Mouse (Mus musculus) urinary bladder, postnatal 25 days (tissue): ENCODE measurements around the gene Tmem86b.
"Not testable (repeated sequence)": the region's sequence is repeated elsewhere in the genome, so short reads cannot be mapped to it uniquely, and the experiment has no call there.

Source experiments
- DNase-seq: peaks from one replicate; pipeline ENCODE4 v3.0.0; 2022; ENCODE audit warnings: low spot score

Gene Tmem86b

DNA sequence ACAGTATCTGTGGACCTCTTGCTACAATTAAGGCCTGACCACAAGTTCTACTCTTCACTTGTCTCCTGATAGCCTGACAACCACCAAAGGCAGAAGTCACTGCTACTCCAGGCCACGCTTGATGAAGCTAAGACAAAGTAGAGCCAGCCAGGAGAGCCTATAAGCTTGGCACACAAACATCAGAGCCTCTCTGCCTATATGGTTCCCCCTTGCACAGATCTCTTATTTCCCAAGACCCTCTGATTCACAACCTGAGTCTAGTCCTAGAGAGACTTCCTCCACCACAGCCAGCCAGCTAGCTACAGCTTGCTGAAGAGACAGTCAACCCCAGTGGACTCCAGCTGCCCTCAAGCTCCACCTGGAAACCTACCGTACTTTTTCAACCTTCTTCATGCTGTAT lies 16.8 kb upstream of the Tmem86b start:
- no peak for DNase-seq

DNA sequence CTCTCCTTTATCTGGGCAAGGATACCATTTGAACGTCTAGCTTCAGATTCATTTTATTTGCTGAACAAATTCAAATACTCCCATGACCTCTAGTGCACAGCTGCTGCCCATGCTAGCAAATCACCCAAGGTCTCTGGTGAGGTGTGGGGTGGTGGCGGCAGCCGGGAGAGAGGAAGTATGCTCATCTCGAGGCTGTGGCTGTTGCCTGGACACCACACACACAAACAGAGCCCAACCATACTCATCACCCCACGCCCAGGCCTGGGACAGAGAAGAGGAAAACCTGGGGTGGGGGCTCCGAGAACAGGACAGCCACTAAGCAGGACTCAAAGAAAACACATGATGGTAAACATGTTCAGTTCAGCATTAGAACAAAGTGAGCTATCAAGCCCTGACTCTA lies 16.1 kb upstream of the Tmem86b start:
- no peak for DNase-seq

DNA sequence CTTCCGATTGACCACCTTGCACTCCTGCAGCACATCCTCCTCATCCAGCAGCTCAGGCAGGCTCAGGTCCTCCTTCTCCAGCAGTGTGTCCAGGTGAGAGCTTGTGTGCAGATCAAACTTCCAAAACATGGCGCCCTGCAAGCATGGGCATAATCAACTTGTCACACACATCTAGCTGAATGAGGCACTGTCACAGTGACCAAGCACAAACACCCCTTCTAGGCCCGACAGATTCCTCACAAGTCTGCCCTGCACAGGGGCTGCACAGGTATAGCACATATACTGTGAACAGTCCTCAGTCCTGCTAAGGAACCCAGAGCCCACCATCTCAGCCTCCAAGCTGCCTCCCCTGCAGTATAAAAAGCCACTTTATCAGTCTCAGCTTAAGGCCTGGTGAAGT lies 15.6 kb upstream of the Tmem86b start:
- no peak for DNase-seq

DNA sequence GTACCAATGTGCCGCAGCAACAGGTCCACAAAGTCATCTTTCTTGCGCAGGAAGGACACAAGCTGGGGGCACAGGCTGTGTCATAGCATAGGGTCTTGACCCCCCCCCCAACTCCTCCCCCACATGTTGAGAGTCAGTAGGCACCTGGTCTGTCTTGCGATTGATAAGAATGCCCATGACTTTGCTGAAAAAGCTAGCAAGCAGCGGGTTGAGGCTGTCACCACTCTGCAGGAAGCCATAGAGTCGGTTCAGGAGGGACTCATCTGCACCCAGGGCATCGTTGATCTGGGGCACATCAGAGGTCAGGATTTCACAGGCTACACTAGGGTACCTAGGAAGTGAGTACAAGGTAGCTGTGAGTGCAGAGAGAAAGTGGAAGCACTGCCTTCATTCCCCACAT lies 12.0 kb upstream of the Tmem86b start:
- DNase-seq = no peak

DNA sequence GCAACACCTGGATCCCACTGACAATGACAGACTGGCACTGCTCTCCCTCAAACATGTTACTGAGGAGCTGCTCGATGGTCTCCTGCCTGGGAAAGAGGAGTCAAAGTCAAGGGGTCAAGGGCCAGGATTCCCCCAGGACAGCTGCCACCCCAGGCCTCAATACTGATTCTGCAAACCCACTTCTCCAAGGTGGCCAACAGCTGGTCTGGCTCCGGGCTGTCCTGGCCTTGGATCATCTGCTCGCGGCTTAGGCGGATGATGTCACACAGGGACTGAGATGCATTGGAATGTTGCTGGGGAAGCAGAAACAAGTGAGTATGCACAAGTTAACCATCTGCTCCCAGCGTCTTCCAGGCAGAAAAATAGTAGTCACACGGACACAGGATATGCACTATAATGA lies 10.7 kb upstream of the Tmem86b start:
- no peak for DNase-seq

DNA sequence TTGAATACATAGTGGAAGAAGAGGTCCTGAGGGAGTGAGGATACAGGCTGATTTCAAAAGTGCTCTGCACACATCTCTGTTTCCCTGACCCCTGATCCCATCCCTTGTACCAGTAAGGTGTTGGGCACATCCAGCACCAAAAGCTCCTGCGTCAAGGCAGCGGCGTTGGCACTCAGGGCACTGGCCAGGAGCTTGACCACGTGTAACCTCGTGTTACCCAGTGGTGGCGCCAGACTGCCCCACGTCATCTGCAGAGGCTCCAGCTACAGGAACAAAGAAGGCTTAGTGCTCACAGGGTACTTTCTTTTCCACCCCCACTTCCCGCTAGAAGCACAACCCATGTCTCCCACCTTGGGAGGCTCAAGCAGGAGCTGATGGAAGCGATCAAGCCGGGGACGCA lies 9.9 kb upstream of the Tmem86b start:
- DNase-seq = no peak

DNA sequence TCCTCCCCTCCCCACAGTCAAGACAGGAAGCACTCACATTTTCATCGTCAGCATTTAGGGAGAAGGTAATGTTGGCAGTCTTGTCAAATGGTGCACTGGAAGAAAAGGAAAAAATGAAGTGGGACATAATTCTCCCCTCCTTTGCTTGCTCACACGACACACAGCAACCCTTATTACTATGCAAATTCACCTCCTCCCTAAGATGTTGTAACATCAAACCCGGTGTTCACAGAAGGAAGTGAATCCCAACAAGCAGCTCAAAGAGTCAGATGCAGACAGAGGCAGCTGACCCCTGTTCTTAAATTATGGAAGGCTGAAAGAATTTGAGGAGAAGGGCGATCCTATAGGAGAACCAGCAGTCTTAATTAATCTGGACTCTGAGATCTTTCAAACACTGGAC lies 5.0 kb upstream of the Tmem86b start:
- DNase-seq = no peak

DNA sequence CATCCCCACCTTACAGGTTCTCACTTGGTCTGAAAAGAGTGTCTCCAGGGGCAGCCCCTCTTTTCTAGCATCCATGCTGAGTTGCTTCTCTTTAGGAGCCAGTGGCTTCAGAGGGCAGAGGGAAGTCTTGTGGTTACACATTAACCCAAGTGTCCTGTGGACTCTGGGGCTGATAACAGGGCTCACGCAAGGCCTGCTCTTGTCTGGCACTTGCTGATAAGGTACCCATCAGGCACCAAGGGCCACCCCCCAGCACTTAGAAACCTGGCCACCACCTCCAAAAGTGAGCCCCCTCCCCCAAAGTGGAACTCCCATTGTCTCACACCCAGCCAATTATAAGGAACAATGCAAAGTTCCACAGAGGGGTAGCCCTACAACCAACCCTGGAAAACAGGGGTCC lies 1.0 kb downstream of the Tmem86b start:
- no peak for DNase-seq

DNA sequence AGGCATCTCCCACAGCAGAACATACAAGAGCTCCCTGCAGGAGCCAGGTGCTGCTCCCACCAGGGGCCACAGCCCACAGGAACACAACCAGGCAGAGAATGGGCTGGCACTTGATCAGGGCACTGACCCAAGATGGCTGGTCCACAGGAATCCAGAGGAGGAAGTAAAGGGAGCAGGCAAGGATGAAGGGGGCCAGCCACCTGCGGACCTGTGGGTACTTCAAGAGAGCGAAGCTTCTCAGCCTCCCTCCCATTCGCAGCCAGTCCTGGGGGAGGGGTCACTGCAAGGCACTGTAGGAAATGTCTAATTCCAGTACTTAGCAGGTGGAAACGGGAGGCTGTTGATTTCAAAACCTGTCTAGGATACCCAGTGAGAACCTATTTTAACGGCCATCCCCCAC lies 1.6 kb downstream of the Tmem86b start:
- no peak for DNase-seq

DNA sequence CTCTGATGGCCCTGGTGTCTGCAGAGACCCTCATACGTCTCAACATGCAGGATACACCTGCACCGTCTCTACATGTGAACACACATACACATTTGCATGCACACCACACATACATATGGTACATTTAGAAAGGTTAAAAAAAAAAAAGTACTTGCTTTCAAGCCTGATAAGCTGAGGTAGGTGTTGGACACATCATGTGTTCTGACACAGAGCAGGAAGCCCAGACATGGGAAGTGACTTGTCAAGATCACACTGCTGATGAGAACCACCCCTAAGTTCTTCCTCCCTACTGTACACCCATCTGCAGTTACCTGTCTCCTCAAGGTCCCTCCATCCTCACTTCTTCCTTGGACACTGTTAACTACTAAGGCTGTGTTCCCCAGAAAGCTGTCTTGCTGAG lies 5.3 kb downstream of the Tmem86b start:
- DNase-seq = no peak

DNA sequence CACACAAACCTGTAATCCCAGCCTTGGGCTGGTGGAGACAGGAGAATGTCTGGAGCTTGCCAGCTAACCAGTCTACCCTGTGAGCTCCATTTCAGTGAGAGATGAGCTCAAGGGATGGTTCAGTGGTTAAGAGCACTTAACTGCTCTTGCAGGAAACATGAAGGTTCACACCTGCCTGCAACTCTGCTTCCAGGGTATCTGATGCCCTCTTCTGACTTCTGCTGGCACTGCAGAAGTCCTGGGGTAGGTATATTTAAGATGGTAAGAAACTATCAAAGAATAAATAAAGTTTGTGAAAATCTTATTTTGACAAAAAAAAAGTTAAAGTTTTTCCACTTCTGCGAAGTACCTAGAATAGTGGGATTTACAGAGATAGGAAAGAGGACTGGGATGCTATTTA lies 6.9 kb downstream of the Tmem86b start:
- DNase-seq = no peak

DNA sequence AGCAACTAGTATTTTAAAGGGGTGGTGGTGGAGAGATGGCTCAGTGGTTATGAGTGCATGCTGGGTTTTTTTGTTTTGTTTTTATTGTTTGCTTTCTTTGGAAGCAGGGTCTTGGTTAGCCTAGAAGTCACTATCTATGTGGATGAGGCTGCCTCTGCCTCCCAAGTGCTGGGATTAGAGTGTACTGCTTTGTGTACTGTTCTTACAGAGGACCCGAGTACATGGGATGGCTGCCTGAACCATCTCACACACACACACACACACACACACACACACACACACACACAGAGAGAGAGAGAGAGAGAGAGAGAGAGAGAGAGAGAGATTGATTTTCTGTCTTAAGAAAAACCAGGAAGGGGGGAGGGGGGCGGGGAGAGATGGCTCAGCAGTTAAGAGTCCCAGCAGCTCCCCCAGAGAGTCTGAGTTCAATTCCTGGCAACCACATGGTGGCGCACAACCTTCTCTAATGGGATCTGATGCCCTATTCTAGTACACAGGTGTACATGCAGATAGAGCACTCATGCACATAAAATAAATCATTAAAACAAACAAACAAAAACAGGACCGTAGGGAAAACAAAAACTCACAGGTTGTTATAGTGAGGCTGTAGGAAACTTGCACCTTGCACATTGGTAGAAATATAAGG lies 7.6 kb downstream of the Tmem86b start:
- DNase-seq = no peak

DNA sequence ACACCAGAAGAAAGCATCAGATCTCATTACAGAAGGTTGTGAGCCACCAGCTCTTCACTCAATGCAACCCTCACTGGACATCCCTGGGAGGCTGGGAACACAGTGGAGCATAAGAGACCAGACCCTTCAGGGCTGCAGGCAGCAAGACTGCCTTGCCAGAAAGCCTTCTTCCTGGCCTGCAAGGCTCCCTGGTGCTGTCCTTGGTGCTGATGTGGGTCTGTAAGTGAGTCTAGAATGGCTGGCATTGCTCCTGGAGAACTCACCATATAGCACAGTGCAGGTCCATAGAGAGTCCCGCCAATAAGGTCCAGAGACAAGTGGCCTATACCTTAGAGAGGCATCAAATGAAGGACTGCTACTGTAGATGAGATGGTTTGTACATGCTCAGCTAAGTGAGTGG lies 11.2 kb downstream of the Tmem86b start:
- DNase-seq = peak; percentile 19

DNA sequence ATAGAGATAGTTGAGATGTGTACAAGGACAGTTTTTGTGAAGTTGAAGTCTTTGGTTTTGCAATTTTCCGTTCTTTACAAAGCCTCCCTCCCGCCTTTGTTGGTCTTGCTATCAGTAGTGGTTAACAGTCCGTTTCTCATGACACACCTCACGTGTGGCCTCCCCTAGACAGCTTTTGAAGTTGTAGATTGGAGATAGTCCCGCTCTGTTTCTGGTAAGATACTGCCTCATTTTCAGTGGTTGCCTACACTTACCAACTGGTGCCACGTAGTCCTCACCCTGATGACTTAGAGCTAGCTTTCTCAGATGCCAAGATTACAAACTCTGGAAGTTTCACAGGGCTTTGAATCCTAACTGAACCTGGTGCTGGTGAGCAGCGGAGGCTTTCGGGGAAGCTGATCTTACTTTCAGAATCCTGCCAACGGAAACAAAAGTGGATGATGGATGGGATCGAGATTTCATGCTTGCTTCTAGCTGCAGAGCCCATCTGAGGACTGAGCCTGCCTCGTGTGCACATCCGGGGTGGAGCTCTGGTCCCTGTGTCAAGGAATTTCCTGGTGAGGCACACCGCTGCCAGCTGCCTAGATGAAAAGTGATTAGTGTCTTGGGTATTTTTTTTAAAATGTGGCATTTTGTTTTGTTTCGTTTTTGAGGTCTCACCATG lies 17.4 kb downstream of the Tmem86b start:
- no peak for DNase-seq

DNA sequence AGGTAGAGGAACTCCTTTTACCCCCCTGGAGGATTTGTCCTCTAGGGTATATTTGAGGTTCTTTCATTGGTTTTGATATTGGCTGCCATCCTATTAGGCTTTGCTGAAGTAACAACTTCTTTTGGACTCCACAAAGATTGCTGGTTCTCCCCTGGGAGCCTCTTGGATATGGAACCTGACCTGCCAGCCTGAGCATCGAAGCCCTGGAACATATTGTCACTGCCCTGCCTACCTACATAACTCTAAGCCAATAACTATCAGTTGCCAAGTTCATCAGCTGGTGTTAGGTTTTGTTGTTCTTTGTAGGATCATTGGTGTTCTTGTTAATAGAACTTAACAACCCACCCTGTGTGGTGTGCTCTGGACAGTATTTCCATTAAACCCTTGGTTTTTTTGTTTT lies 18.3 kb downstream of the Tmem86b start:
- no peak for DNase-seq

DNA sequence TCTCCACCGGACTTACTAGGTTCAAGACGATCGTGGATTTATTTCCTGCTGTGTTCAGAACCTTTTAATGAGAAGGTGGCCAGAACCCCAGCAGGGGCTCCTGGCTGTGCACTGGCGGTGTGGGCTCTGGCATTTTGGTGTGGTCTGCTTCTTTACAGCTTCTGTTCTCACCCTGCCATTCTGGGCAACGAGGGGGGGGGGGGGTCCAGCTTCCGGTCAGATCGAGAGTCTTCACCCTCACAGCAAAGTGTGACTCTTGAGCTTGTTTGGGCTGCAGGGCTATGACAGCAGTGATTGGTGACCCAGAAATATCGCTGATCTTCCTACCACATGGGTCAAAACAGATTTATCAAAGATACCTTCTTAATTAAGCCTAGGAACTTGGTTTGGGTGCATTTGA lies 18.8 kb downstream of the Tmem86b start:
- no peak for DNase-seq

DNA sequence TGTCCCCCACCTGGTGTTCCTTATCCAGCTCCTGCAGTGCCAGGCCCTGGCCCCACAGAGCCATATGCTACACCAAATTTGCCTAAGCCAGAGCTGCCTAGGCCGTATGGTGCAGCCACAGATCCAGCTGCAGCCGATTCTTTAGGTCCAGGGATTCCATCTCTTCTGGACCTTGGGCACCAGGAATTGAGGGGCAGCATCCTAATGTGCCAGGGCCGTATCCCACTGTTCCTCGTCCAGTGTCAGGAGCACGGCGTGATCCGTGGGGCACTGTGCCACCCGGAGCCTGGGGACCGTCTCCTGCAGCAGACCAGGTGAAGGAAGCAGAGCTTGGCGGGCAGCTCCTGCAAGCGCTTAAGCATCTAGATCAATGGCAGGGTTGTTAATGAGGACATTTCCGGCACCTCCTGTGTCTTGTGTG lies 19.3 kb downstream of the Tmem86b start:
- no peak for DNase-seq

DNA sequence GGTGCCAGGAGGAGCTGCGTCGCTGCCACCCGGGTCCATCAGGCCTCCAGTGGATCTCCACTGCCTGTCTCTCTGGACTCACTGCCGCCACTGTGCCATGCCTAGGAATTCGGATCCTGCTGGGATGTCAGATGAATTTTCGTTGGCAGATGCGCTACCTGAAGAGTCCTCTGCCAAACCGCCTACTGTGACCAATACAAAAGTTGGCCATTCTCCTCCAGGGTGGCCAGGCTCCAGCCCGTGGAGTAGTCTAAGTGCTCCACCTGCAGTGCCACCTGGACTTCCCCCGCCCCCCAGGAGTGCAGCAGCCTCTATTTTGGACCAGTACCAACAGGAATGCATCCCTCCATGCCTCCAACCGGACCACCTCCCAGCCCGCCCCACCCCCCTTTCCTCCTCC lies 19.7 kb downstream of the Tmem86b start:
- no peak for DNase-seq

DNA sequence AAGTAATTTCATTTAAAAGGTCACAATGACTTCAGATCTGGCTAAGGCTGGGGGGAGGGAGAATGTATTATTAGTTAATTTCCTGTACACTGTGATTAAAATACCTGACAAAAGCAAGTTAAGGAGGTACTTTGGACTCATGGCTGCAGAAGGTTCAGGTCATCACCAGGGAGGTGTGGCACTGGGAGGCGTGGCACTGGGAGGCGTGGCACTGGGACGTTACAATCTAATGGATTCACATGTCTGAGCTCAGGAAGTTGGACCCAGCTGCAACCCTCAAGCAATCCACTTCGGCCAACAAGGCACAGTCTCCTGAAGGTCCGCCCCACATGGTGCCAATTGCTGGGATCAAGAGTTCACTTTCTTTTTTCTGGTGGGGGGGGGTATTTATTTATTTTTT lies 23.2 kb downstream of the Tmem86b start:
- no peak for DNase-seq

DNA sequence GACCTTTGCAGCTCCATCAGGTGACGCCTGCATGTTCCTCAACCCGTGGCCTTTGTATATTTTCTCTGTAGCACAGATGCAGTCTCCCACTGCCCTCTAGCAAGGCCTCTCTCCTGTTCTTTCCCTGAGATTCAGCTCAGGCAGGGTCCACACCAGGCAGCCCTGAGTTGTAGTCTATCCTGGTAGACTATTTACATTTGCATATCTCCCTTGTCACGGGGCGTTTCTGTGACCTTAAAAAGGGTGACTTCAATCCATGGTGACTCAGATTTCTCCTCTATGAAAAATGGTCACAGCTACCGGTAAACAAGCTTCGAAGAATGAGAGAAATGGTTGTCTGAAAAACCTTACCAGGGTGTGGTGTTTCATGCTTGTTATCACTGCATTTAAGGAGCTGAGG lies 27.3 kb downstream of the Tmem86b start, which contains the start of gene Ptprh:
TSS of gene Ptprh (minus strand) at position 169 of the 400 bp plus-strand sequence.
- DNase-seq = no peak

DNA sequence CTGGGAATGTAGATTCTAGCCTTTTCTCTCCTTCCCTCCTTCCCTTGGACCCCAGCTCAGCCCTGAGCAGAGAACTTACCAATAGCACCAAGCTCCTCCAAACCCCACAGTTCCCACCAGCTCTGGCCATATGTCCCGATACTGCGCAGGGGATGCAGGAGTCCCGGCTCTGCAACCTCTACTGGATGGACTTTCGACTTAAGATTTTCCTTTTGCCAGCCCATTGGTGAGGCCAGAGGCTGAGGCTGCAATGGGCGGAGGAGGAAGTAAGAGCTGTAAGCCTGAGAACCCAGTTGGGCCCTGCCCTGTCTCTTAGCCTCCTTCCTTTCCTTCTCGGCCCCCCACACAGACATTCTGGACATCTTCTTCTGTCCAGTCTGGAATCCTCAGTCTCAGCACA lies 28.3 kb downstream of the Tmem86b start:
- no peak for DNase-seq

DNA sequence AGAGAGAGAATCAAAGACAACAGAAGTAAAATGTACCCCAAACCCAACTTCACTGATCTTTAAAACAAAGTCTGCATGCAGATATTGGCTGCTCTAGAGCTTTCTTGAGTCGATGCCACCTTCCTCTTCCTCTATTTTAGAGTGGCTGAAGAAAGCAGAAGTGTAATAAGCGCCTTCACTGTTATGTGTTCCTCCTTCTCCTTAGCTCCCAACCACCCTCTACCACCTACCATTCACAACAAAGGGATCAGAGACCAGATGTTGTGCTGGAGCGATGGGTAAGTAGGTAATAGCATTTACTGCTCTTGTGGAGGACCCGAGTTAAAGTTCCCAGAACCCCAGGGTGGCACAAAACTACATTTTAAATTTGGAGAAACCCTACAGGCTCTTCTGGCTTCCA lies 34.2 kb downstream of the Tmem86b start:
- not testable (repeated sequence) for DNase-seq

DNA sequence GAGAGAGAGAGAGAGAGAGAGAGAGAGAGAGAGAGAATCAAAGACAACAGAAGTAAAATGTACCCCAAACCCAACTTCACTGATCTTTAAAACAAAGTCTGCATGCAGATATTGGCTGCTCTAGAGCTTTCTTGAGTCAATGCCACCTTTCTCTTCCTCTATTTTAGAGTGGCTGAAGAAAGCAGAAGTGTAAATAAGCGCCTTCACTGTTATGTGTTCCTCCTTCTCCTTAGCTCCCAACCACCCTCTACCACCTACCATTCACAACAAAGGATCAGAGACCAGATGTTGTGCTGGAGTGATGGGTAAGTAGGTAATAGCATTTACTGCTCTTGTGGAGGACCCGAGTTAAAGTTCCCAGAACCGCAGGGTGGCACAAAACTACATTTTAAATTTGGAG lies 49.7 kb downstream of the Tmem86b start:
- not testable (repeated sequence) for DNase-seq
